Mouse (Mus musculus) lung, postnatal 0 days (tissue): ENCODE measurements at regions not wholly inside any gene's neighbourhood (a gene's known extent, or its start where the extent isn't known, plus 50 kb on each side); places are given as distances from the start of the nearest gene placed in this dataset.

Experiments used
- ATAC-seq: fragments of 200-750 bp; cut with Nextera tagmentation; 2 replicates; pipeline ENCODE4 v1.8.0; 2017; ENCODE audit warnings: moderate library complexity
- DNase-seq: peaks from one replicate; pipeline ENCODE4 v3.0.0-alpha.2; 2016; ENCODE audit warnings: low spot score
- H3K27ac ChIP-seq: fragments of 300-500 bp; sonication (generic); 2 replicates; pipeline ENCODE4 v1.5.1; 2014; ENCODE audit warnings: antibody characterized with exemption, mild to moderate bottlenecking, low read length, mixed read lengths
- H3K27me3 ChIP-seq: fragments of 300-500 bp; sonication (generic); replicated peaks from 2 replicates; pipeline ENCODE4 v1.6.1; 2014; ENCODE audit warnings: low read length, mixed read lengths; ENCODE audit not compliant: insufficient read depth
- H3K36me3 ChIP-seq: fragments of 300-500 bp; sonication (generic); 2 replicates; pipeline ENCODE4 v1.6.1; 2014; ENCODE audit warnings: low read length, mixed read lengths; ENCODE audit not compliant: insufficient read depth
- H3K4me1 ChIP-seq: fragments of 300-500 bp; sonication (generic); 2 replicates; pipeline ENCODE4 v1.6.1; 2014; ENCODE audit warnings: antibody characterized with exemption, low read depth, low read length, mixed read lengths; ENCODE audit not compliant: insufficient read depth
- H3K4me2 ChIP-seq: fragments of 300-500 bp; sonication (generic); replicated peaks from 2 replicates; pipeline ENCODE4 v1.6.1; 2014; ENCODE audit warnings: low read depth, mild to moderate bottlenecking, low read length, moderate library complexity, mixed read lengths
- H3K4me3 ChIP-seq: fragments of 300-500 bp; sonication (generic); 2 replicates; pipeline ENCODE4 v1.5.1; 2014; ENCODE audit warnings: low read depth, low read length
- H3K9ac ChIP-seq: fragments of 300-500 bp; sonication (generic); replicated peaks from 2 replicates; pipeline ENCODE4 v1.6.1; 2014; ENCODE audit warnings: low read depth, mild to moderate bottlenecking
- H3K9me3 ChIP-seq: fragments of 300-500 bp; sonication (generic); 2 replicates; pipeline ENCODE4 v1.6.1; 2016; ENCODE audit warnings: low read length, mixed read lengths
- CTCF ChIP-seq: IDR thresholded peaks from 2 replicates; pipeline ENCODE4 v1.5.1; 2016; ENCODE audit warnings: antibody characterized with exemption, mild to moderate bottlenecking
- EP300 ChIP-seq: IDR thresholded peaks from 2 replicates; pipeline ENCODE4 v1.6.1; 2016; ENCODE audit warnings: antibody characterized with exemption, mild to moderate bottlenecking, control low read depth
- WGBS: fragments of 180-500 bp; shearing (Covaris S2); extraction: QIAGEN DNeasy Blood & Tissue Kit; methylation state at CpG from one replicate; pipeline ENCODE4 v1.1.7; 2014; 5-methylcytosine and 5-hydroxymethylcytosine counted together

DNA sequence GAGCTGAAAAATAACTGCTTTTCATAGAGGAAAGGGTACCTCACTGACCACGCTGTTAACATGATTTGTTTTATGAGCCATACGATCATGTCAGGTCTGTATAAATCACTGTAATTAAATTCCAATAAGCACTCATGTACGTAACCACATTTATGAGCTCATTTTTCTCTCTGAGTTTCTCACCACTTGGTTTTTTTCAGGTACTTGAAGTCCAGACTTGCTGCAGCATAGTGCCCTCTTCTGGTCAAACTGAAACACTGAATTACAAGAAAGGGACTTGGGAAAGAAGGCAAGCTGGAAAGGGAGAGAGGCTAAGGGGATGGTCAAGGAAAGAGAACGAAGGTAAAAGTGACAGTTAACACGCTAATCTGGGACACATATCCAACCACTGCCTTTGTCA, 94.2 kb upstream of the Agr3 start:
- Histone ChIP-seq H3K4me1 (no peaks in the 10 kb centered on the region), H3K4me2 (no peak overlapping the region), H3K9ac (no peak overlapping the region), H3K9me3 (no peaks in the 10 kb centered on the region), H3K4me3 (no peak overlapping the region), H3K27ac (no peak overlapping the region), H3K27me3 (no peaks in the 10 kb centered on the region), H3K36me3 (no peaks in the 10 kb centered on the region)
- 2% methylated on average over 5 of the region's 5 CpGs for WGBS
- TF ChIP-seq CTCF (peak; percentile 95), EP300 (peak; percentile 67; the same call in 1 of the 2 replicates)
- peak; percentile 96 for DNase-seq
- peak; percentile 44 for ATAC-seq

DNA sequence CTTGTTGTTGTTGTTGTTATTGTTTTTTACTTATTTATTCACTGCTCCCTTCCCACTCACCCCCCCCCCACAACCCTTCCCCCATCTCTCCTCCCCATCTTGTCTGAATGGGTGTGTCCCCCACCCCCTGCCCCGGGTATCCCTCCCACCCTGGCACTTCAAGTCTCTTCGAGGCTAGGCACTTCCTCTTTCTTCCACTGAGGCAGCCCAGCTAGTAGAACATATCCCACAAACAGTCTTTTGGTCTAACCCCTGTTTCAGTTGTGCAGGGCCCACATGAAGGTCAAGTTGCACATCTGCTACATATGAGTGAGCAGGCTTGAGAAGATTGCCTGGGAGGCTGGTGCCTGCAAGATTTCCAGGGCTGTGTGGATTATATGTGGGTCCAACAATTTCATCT, 97.6 kb upstream of the Agr3 start:
- TF ChIP-seq EP300 (no peak), CTCF (no peak)
- 48% methylated on average over 2 of the region's 2 CpGs for WGBS
- no peak for ATAC-seq

GRCm38 (mm10) chr12:35826990-35827389, 98.4 kb upstream of the Agr3 start:
- no peak overlapping the region for H3K27ac ChIP-seq
- no peak for DNase-seq
- no peak overlapping the region for H3K4me2 ChIP-seq
- no peaks in the 10 kb centered on the region for H3K9me3 ChIP-seq
- TF ChIP-seq EP300 = no peak
- no peak for TF ChIP-seq CTCF
- WGBS = 68% methylated on average over 5 of the region's 5 CpGs
- no peak overlapping the region for H3K4me3 ChIP-seq
- H3K4me1 ChIP-seq = peaks cover 7% of the 10 kb centered on the region
- no peak overlapping the region for H3K9ac ChIP-seq
- ATAC-seq = no peak
- no peaks in the 10 kb centered on the region for H3K36me3 ChIP-seq
- no peaks in the 10 kb centered on the region for H3K27me3 ChIP-seq

More for the DNA sequence above, 97.6 kb upstream of the Agr3 start:
- H3K27me3 ChIP-seq = no peaks in the 10 kb centered on the region
- DNase-seq = no peak
- H3K9ac ChIP-seq = no peak overlapping the region
- no peaks in the 10 kb centered on the region for H3K36me3 ChIP-seq
- peaks cover 7% of the 10 kb centered on the region for H3K4me1 ChIP-seq
- no peak overlapping the region for H3K4me2 ChIP-seq
- H3K9me3 ChIP-seq = no peaks in the 10 kb centered on the region
- no peak overlapping the region for H3K27ac ChIP-seq
- H3K4me3 ChIP-seq = no peak overlapping the region

DNA sequence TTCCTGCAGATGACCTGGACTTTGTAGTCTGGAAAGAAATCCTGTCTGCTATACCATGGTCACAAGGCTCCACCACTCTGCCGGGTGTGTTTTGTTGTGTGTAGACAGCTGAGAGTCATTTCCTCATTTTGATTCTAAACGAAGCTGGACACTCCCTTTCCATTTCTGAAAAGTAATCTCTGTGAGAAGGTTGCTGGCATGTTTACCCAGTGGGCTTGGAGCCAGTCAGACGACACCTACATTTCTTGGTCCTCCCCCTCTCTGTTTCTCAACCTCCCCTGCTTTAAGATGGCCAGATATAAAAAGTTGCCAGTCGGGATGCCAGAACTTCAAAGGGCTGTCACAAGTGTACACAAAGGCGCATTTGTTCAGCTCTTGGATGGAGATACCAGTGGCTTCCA, 100.8 kb upstream of the Agr3 start:
- no peaks in the 10 kb centered on the region for H3K36me3 ChIP-seq
- H3K9me3 ChIP-seq = no peaks in the 10 kb centered on the region
- H3K4me1 ChIP-seq = peaks cover 7% of the 10 kb centered on the region
- H3K9ac ChIP-seq = no peak overlapping the region
- ATAC-seq (peak; percentile 90), DNase-seq (peak; percentile 89)
- TF ChIP-seq CTCF (peak; percentile 17), EP300 (peak; percentile 93)
- H3K27me3 ChIP-seq = no peaks in the 10 kb centered on the region
- peak overlapping the region; percentile 44 for H3K27ac ChIP-seq
- 9% methylated on average over 5 of the region's 5 CpGs for WGBS
- H3K4me3 ChIP-seq = no peak overlapping the region
- peak overlapping the region; percentile 14; the same call in 1 of the 2 replicates for H3K4me2 ChIP-seq

GRCm38 (mm10) chr12:35799261-35799660, 126.2 kb upstream of the Agr3 start:
- no peak overlapping the region for H3K9ac ChIP-seq
- H3K27ac ChIP-seq = no peak overlapping the region
- TF ChIP-seq CTCF (no peak), EP300 (no peak)
- 39% methylated on average over 2 of the region's 2 CpGs for WGBS
- no peaks in the 10 kb centered on the region for H3K36me3 ChIP-seq
- no peak overlapping the region for H3K4me3 ChIP-seq
- no peak overlapping the region for H3K4me2 ChIP-seq
- peak; percentile 59 for ATAC-seq
- peak; percentile 66 for DNase-seq
- H3K4me1 ChIP-seq = no peaks in the 10 kb centered on the region
- no peaks in the 10 kb centered on the region for H3K9me3 ChIP-seq
- no peaks in the 10 kb centered on the region for H3K27me3 ChIP-seq

DNA sequence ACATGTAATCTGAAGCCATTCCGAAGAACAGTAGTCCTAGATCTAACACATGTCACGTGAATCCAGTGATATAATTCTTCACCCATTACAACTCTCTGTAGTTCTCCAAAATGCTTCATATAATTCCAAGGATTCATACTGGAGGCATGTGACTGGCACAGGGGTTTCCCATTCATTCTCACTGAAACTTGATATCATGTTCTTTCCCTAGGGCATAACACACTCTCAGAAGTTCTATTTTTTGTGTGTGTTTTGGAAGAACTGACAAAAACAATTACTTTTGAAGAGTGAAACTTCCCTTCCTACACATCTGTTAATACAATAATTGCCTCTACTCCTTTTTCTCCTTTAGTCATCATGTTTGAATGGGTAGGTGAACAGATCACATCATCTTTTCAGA, 150.0 kb upstream of the Agr3 start:
- WGBS = 85% methylated on average over 2 of the region's 2 CpGs
- Histone ChIP-seq H3K4me3 (no peak overlapping the region), H3K27ac (no peak overlapping the region), H3K9ac (no peak overlapping the region), H3K27me3 (no peaks in the 10 kb centered on the region), H3K4me2 (no peak overlapping the region), H3K4me1 (no peaks in the 10 kb centered on the region), H3K9me3 (no peaks in the 10 kb centered on the region), H3K36me3 (no peaks in the 10 kb centered on the region)
- DNase-seq (no peak), ATAC-seq (no peak)
- TF ChIP-seq EP300 (no peak), CTCF (no peak)
